Mouse (Mus musculus) bone marrow, adult 2 months (tissue): ENCODE results near the gene Pgd. TPM values are rescaled to one million over a fixed set of nuclear protein-coding genes. Genes with fewer than 3 reads are reported as not detected.

Experiments used
- H3K27ac ChIP-seq: fragments of 200-500 bp; 2 replicates; pipeline ENCODE4 v1.5.1; 2012; ENCODE audit warnings: low read depth, mild to moderate bottlenecking, control low read depth, inconsistent platforms, low read length; ENCODE audit not compliant: control insufficient read depth, poor library complexity, insufficient read depth
- H3K4me1 ChIP-seq: fragments of 200-500 bp; 2 replicates; pipeline ENCODE4 v1.6.1; 2011; ENCODE audit warnings: low read length; ENCODE audit not compliant: control insufficient read depth, insufficient read depth
- H3K4me3 ChIP-seq: fragments of 200-500 bp; replicated peaks from 2 replicates; pipeline ENCODE3; 2011; ENCODE audit warnings: mild to moderate bottlenecking, low read depth, low read length, control low read depth; ENCODE audit not compliant: control insufficient read depth
- CTCF ChIP-seq: fragments of 200-500 bp; IDR thresholded peaks from 2 replicates; pipeline ENCODE4 v1.5.1; 2011; ENCODE audit warnings: low read length, control low read depth; ENCODE audit not compliant: control insufficient read depth, insufficient read depth
- POLR2A ChIP-seq: fragments of 200-500 bp; IDR thresholded peaks from 2 replicates; pipeline ENCODE4 v1.6.1; 2011; ENCODE audit warnings: low read depth, mild to moderate bottlenecking, control low read depth, low read length, borderline replicate concordance; ENCODE audit not compliant: control insufficient read depth
- WGBS: fragments of 180-500 bp; shearing (Covaris S2); methylation state at CpG from one replicate; pipeline ENCODE4 v1.1.7; 2018; 5-methylcytosine and 5-hydroxymethylcytosine counted together
- polyA plus RNA-seq: library from polyadenylated mRNA; stranded (reverse); fragments of >200 nt; gene quantifications from 2 replicates; pipeline ENCODE4 v1.2.4, GENCODE M21; 2011; ENCODE audit warnings: low replicate concordance; ENCODE audit not compliant: missing spikeins, insufficient read depth, insufficient read length

The Pgd gene
- polyA plus RNA-seq, 1 experiment, result 170 TPM

DNA sequence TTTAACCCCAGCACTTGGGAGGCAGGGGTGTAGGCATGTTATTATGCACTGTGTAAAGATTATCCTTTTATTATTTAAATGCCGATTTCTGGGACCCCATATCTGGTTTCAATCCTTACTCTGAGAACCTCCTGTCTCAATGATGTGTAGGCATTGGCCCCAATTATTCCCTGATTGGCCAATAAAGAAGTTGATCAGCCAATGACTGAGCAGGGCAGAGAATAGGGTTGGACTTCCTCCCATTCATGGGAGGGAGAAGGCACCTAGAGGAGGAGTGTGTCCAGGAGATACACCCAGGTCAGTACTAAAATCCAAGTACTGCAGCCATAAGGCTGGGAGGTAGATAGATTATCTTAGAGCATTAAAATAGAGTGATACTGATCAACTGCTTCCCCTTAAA lies 3.4 kb downstream of the Pgd start:
- Histone ChIP-seq H3K4me1 (peaks cover 14% of the 10 kb centered on the region), H3K4me3 (no peak overlapping the region), H3K27ac (no peak overlapping the region)
- TF ChIP-seq POLR2A (no peak), CTCF (no peak)
- 65% methylated on average over 1 of the region's 1 CpGs for WGBS

DNA sequence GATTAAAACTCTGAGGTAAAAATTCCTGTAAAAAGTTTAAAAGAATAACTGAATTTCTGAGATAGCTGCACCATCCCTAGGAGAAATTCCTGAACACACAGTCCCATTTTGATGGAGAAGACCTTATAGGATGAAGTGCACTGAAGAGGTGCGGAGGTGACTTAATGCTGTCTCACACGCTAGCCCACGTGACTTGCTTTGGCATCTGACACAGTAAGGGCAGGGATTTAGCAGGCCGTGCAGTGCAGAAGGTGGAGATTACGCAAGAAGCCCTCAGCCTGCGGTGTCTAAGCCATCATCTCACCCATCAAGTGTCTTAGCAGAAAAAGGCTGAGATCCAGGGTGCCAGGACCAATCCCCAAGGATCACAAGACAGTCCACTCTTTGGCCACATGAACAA lies 5.4 kb downstream of the Pgd start:
- 53% methylated on average over 6 of the region's 6 CpGs for WGBS
- Histone ChIP-seq H3K4me1 (peaks cover 21% of the 10 kb centered on the region), H3K4me3 (no peak overlapping the region), H3K27ac (no peak overlapping the region)
- TF ChIP-seq CTCF (no peak), POLR2A (no peak)

DNA sequence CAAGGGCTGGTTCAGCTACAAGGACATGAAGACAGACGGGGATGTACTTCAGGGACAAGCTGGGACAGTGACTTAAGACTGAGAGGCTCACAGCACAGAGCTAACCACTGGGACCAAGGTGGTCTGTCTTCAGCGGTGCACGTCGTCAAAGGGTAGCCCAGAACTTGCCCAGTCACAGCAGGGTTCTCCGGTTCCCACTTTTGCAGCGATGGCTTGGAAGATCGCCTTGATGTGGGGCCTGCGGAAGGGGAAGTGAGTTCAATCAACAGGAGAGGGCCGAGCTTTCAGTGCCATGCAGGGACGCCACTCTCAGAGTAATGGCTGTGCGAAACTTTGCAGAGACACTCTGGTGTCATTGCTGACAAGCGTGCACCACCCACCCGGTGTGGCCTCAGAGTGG lies 6.7 kb downstream of the Pgd start:
- 64% methylated on average over 13 of the region's 13 CpGs for WGBS
- Histone ChIP-seq H3K27ac (peak overlapping the region; percentile 40), H3K4me1 (peaks cover 21% of the 10 kb centered on the region), H3K4me3 (no peak overlapping the region)
- TF ChIP-seq CTCF (no peak), POLR2A (no peak)

DNA sequence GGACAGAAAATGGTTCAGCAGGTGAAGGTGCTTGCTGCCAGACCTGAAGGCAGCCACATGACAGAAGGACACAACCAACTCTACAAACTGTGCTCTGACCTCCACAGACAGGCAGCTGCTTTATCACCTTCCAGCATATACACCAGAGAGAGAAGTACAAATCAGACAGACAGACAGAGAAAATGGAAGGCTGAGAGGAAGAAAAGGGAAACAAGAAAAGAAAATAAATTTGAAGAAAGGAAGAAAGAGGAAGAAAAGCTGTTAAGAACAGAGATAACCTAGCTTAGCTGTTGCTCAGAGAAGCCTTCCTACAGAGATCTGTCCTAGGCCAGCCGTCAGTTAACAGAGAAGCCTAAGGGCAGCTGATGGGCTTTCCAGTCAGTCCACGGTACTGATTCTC lies 7.4 kb downstream of the Pgd start:
- Histone ChIP-seq H3K4me1 (peaks cover 21% of the 10 kb centered on the region), H3K4me3 (no peak overlapping the region), H3K27ac (peak overlapping the region; percentile 50)
- TF ChIP-seq CTCF (no peak), POLR2A (no peak)
- 76% methylated on average over 2 of the region's 2 CpGs for WGBS

DNA sequence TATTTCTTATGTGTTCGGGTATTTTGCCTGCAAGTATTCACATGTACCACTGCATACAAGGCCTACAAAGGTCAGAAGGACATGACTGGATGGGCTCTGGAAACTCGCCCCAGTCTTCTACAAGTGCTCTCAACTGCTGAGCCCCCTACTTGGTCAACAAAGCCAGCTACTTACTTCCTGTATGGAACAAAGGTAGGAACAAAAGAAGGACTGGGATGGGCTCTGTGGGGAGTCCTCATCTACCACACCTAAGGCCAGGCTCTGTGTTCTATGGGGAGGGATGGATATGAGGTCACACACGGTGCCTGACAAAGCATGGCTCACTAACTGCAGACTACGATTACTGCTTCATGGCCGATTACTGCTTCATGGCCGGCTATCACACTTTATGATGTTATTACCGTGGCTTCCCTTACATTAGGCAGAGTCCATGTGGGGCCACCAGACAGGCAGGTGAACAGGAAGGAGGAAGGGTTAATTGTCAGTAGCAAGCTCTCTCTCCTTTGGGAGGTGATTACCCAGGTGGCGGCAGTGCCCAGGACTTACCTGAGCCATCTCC lies 9.1 kb downstream of the Pgd start:
- TF ChIP-seq POLR2A (no peak), CTCF (no peak)
- Histone ChIP-seq H3K27ac (no peak overlapping the region), H3K4me1 (peaks cover 21% of the 10 kb centered on the region), H3K4me3 (no peak overlapping the region)
- 82% methylated on average over 8 of the region's 8 CpGs for WGBS

DNA sequence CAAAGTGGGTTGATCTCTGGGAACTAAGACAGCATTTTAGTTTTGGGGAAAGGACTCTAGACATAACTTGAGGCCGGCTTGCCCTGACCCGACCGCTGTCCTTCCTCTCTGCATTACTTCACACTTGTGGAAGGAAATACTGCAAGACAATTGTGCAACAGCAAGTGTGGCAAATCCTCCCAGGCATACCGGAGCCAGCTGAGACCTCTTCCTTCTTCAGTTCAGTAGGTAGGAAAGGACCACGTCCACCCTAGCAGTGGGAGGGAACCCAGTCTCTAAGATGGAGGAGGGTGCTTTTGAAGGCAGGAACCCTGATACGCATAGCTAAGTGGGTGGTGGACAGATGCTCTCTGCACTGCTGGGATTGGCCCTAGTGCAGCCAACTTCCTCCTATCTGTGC lies 10.9 kb downstream of the Pgd start:
- no peak overlapping the region for H3K4me3 ChIP-seq
- peak overlapping the region; percentile 1; the same call in 1 of the 2 replicates for H3K27ac ChIP-seq
- WGBS, result 52% methylated on average over 6 of the region's 6 CpGs
- TF ChIP-seq CTCF (no peak), POLR2A (no peak)
- peaks cover 21% of the 10 kb centered on the region for H3K4me1 ChIP-seq

DNA sequence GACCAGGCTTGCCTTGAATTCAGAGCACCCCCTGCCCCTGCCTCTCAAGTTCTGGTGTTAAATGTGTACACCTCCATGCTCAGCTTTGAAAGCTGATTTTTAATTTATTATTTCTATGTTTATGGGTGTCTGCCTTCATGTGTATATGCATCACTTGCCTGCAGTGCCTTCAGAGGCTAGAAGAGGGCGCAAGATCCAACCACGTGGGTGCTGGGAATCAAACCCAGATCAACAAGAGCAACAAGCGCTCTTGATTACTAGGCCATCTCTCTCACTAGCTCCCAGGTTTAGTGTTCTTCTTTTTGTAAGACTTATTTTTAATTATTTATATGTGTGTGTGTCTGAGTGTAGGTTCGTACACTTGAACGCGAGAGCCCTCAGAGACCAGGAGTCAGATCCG lies 11.7 kb downstream of the Pgd start:
- Histone ChIP-seq H3K4me1 (peaks cover 18% of the 10 kb centered on the region), H3K4me3 (no peak overlapping the region), H3K27ac (0 out of 2 replicates have a peak overlapping the region, but pooled peaks have one; percentile 15)
- WGBS, result 94% methylated on average over 7 of the region's 7 CpGs
- TF ChIP-seq CTCF, result no peak
- no peak for TF ChIP-seq POLR2A

DNA sequence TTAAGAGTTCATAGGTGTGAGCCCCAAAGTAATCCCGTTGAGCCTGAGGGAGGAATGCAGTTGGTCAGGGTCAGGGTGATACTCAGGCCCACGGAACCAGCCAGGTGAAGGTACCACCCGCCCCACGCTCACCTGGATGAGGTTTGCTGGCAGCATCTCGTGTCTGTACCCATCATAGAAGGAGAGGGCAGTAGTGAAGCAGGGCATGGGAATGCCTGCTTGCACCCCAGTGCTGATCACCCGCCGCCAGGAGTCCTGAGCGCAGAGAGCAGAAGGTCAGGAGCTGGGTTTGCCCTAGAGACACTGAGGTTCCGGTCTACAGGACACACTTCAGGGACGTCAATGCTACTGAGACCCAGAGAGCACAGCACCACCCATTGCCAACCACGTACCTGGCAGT lies 15.8 kb downstream of the Pgd start:
- Histone ChIP-seq H3K27ac (0 out of 2 replicates have a peak overlapping the region, but pooled peaks have one; percentile 35), H3K4me3 (no peak overlapping the region), H3K4me1 (peaks cover 5% of the 10 kb centered on the region; the same call in 1 of the 2 replicates)
- WGBS, result 90% methylated on average over 11 of the region's 11 CpGs
- no peak for TF ChIP-seq POLR2A
- TF ChIP-seq CTCF, result no peak

DNA sequence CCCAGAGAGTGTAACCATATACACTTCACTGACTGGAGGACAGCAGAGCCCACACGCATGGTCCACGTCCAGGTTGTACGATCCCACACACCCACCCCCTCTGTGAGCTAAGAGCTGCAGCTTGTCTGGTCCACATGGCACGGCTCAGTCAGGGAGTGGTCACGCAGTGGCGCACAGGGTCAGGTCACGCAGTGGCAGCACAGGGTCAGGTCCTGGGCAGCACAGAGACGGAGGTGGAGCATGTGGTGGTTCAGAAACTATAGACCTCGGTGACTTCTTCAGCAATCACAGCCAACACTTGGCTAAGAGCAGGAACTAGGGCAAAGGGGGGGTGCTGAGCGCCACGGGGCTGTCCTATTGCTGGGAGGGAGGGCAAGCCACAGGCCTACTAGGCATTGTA lies 16.3 kb downstream of the Pgd start:
- H3K4me3 ChIP-seq, result no peak overlapping the region
- no peak for TF ChIP-seq POLR2A
- no peak for TF ChIP-seq CTCF
- H3K4me1 ChIP-seq, result peaks cover 5% of the 10 kb centered on the region; the same call in 1 of the 2 replicates
- 80% methylated on average over 11 of the region's 11 CpGs for WGBS
- H3K27ac ChIP-seq, result peak overlapping the region; percentile 35; the same call in 1 of the 2 replicates
